Mouse (Mus musculus) embryo, embryonic 11.5 days (tissue): ENCODE data around the gene Abcb11.

Experiments
- DNase-seq: peaks from one replicate; pipeline ENCODE4 v3.0.0-alpha.2; 2012; ENCODE audit warnings: low read depth, low spot score

Abcb11 gene

GRCm38 (mm10) chr2:69189222-69189621 lies 153.2 kb downstream of the Abcb11 start:
- DNase-seq, result no peak

DNA sequence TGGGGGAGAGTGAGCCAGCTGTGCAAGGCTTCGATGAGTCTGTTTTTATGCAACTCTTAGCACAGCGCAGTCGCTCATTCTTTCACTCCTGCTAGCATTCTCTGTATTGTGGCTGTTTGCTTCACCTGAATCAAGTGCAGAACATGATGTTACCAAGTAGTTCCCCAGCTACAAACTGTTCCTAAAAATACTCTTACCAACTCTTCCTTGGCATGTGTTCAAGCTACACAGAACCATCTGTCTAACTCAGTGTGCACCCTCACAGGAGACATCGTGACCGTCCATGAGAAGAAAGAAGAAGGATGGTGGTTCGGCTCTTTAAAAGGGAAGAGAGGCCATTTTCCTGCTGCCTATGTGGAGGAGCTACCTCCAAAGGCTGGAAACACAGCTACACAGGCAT lies 153.7 kb downstream of the Abcb11 start:
- DNase-seq, result no peak
